Mouse (Mus musculus) megakaryocyte, adult 5-6 weeks (primary cell): ENCODE results near the gene Zfp593. TPM values are rescaled to one million over a fixed set of nuclear protein-coding genes. Genes with fewer than 3 reads are reported as not detected.

ENCODE experiments used
- ATAC-seq: 2 replicates; pipeline ENCODE4 v1.8.0; 2016; ENCODE audit warnings: mild to moderate bottlenecking, inconsistent platforms; ENCODE audit not compliant: poor library complexity, severe bottlenecking
- total RNA-seq, 2 experiments: library from RNA; stranded (forward) in 1 of 2; stranded (reverse) in 1 of 2; fragments of 153-499, 151-499 nt in 1 of 2; fragments of 221-1000, 200-1000 nt in 1 of 2; gene quantifications; 2 replicates each; pipeline versions ENCODE4 v1.2.3 to v1.2.4; 2015 to 2017

The Zfp593 gene
- total RNA-seq, 2 experiments from 2014 or later: 4.6 to 5.9 TPM

DNA sequence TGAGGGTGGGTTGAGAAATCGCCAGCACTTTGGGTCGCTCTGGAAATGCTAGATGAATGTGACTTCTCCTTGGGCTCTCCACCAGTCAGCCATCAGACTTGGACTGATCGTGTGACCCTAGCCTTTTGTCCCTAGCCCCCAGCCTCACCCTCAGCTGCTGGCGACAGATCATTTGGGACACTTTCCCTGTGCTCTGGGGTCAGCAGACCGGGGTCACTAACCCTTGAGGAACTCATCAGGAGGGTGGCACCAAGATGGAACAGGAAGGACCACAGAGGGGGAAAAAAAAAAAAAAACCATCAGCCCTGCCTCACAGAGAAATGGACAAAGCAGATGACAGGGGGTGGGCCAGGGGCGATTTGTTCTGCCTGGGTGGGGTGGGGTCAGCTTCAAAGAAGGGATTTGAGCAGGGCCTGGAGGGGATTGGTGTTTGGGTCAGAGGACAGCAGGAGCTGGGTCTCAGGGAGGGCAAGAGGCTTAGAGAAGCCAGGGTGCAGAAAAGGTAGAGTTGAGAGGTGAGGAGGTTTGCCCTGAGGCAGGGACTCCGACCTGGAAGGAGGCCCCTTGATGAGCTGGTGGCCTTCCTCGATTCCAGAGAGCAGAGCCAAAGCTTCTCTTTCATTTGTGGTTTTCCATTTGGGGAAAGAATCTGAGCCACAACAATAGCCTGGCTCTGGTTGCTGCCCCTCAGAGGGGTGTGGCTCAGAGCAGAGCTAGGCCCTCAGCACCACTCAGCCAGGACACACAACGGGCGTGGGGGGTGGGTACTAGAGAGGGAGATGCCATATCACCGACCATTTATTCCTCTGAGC, 12.0 kb upstream of the Zfp593 start:
- no peak for ATAC-seq

DNA sequence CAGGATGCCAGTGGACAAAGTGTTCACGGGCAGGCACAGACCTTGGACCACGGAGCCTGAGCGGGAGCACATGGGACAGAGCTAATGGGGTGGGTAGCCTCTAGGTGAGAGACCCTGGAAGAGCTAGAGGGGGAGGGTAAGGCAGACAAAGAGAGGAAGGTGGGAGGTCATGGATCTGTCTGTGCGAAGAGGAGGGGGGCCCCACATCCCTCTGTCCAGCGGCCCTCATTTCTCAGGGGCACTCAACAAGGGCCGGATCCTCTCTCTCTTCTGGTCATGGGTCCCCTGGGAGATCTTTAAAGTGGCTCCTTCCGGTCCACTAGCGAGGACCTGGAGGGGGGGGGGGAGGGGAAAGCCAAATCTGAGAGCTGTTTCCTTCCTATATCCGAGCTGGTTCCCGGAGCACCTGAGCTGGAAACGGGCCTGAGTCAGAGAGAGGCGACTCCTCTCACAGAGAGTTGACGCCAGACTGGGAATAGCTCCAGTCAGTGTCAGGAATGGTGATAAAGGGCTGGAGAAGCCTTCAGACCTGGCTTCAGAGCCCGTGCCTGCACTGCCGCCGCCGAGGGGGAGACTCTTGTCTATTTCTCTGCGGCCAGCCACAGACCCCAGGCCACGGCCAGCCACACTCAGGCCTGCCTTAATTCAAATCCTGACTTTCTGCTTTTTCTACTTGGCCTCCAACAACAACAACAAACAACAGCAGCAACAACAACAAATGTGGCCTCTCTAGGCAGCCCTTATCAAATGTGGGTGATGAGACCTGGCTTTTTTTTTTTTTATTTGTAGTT, 11.2 kb upstream of the Zfp593 start:
- no peak for ATAC-seq

DNA sequence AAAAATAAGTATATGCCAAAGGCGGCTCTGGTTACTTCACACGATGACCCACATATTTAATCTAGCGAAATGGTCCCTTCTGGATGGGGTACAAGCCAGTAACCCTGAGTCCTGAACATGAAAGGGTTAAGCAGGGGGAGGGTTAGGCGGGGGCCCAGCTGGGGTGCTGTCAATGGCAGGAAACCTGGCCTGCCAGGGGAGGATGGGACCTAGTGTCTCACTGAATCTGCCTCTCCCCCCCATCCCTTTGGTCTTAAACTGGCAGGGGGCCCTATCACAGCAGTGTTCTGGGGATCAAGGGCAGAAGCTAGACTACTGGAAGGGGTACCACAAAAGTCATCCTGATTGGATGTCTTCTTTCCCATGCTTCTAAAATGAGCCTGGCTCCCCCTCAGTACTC, 10.5 kb upstream of the Zfp593 start:
- ATAC-seq: no peak

DNA sequence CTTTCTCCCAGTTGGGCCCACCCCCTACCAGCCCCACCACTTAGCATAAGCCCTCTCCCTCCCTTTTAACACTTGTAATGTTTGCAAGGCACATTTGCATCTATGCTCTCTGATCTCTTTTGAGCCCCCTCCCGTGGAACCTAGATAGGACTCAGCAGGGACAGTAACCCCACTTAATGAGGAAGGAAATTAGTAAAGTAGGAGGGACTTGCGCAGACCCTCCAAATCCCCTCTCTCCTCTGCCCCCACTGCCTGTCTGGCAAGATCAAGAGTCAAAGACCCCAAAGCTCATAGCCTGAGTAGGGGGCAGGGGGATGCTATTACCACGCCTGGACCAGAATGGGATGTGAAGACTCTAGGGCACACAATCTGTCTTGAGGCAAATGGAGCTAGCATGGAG, 9.4 kb upstream of the Zfp593 start:
- ATAC-seq: no peak

DNA sequence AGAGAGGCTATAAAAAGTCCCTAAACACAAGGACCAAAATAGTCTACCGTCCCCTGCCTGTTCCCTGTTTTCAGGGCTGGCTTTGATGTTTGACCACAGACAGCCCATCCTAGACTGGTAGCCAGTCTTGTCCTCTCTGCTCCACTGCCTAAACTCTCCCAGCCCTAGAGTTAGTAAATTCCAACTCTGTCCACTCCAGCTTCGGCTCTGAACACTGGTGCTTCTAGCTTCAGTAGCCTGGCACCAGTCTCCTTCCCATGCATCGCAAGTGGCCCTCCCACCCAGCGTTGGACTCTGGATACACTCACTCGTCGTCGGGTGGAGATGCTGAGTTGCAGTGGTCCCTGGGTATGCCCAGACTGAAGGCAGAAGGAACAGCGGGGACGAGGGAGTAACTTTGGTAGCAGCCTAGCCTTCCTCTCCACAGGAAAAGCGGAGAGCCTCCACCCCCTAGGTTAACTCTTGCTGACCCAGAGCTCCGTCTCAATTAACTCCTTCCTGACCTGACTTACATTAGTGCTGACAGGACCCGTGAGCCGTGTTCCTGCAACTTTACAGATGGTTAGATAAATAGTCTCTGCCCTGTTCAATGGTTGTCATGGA, 8.4 kb upstream of the Zfp593 start, which contains the start of gene Grrp1:
Gene Grrp1 (minus strand): TSS at position 385 of the 603 bp plus-strand sequence.
- ATAC-seq: no peak

DNA sequence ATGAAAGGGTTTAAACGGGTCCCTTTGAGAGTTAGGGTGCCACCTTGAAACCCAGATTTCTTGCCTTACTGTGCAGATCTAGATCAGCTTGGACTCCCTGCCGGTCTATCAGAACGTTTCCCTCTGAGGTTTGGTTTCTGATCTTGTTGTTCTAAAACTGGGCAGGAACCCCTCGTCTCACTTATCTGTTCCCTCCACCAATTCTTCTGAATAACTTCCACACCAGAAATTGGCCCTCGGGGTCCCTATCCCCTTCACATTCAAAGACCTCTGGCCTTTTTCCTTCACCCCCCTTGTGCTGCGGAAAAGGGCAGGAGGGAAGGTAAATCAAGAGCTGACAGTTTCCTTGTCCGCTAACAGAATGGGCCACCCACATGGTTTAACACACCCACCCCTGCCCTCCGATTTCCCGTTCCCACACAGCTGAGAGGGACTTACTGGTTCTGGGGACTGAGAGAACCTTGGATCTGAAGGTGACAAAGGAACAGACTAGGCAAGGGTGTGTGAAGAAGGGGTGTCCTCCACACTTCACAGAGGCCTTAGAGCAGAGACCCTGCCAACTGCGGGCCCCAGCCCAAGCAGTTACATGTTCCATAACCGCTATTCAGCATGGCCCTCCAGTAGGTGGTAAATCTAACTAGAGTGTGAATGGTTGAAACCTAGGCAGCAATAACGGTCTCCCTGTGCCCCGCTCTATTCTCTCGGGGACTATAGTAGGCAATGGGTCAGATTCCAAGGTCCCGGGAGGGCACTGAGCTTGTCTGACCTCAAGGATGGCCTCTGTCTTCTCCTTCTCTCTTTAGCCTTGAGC, 7.7 kb upstream of the Zfp593 start:
- ATAC-seq: no peak

DNA sequence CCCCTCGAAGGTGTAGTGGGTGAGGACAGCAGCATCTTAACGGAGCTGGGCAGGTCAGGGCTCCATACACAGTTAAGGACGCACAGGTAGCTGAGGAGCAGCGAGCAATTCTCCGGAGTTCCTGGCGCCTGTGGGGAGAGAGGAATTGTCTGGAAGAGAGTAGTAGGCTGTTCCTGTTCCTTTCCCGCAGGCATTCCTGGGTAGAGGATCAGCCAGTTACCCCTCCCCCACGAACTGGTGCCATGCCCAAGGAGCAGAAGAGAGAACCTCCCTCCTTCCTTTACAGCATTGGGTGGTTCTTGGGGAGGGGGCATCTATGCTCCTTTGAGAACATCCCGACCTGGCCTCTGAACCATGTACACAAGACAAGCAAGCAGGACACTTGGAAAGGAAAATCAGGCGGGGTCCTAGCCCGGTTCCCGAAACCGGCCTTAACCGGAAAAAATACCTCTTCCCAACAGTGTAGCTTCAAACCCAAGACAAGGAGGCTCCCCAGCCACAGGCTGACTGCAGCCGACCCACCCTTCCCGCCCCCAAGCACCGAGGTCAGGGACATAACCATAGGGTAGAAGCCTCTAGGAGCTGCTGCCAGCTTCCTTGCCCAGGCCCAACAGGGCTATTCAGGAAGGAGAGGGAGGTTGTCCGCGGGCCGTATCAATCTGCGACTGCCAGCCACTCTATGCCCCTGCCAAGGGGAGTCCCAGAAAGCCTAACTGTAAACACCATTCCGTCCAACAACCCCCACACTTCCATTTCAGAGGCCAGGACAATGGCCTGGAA, 6.9 kb upstream of the Zfp593 start:
- no peak for ATAC-seq

DNA sequence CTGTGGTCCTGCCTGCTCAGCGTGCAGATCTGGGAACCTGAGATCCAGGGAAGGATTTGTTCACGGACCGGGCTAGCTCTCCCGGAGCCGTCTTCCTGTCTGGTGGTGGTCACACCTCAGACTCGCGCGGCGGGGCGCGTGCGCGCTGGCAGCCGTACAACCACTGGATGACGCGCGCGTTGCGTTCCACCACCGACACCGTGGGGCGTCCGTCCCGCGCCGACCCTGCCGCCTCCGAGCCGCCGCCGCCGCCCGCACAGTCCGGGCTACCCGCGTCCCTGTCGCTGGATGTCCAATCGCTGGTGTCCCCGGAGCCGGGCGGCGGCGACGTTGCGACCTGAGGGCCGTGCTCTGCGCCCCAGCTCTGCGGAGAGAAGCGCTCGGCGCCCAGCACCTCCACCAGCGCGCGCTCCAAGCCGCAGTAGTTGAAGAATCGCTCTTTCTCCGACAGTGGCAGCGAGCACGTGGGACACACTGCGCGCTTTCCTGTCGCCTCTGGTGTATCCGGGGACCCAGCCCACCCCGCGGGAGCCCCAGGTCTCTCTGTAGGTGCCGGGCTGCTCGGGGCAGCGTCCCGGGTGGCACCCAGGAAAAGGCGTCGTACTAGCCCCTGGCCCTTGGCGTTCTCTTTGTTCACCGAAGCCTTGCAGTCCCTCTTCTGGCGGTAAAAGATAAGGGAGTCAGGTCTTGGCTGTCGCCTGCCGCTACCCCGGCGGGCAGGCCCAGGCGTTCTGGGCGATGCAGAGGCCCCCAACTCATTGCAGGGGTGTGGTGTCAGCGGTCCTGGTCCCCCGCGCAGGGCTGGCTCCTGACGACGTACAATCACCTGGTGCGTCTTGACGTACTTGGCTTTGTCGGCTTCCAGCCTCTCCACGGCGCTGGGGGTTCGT, 6.1 kb upstream of the Zfp593 start:
- ATAC-seq: no peak

DNA sequence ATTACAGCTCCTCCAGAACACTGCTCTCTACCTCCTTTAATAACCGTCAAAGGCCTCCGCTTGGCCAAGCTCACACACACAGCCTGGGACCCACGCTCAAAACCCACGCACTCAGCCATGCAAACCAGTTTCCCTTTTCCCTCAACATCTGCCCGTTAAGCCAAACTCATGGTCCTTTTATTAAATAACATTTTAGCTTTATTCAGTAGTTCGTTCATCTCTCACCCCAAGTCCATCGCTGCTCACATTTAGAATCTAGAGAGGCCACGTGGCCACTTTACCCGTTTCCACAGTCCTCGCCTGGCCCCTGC, 5.5 kb upstream of the Zfp593 start:
- no peak for ATAC-seq

DNA sequence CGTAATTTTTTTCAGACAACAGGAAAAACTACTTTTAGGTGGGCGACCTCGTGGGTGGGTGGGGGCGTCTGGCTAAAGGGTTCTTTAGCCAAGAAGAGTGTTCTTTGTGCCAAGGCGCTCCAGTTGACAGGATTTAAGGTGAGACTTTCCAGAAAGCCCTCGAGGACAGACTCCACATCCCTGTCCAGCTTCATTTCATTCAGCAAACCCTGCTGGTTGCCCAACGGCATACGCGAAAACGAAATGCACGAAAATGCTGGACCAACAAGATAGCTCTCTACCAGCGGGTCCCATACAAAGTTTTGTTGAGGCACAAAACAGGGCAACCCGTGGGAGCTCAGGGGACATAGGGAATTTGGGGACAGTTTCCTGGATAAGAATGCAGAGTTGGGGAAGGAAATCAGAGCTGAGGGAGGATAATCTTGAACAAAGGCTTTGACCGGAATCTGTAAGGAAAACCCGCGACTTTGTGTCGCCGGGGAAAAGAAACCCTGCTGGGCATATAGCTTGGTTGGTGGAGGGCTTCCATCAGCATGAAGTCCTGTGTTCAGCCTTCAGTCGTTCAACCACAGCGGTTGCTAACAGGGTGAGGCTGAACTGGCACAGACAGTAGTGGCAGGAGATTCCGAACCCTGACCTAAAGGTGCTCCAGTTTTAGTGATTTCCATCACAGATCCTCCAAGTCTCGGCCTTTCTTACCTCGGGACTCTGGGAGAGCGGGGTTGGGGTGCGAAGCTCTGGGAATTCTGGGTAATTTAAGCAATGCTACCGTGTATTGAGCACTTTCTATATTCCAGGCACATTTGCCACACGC, 4.9 kb upstream of the Zfp593 start:
- ATAC-seq: no peak

DNA sequence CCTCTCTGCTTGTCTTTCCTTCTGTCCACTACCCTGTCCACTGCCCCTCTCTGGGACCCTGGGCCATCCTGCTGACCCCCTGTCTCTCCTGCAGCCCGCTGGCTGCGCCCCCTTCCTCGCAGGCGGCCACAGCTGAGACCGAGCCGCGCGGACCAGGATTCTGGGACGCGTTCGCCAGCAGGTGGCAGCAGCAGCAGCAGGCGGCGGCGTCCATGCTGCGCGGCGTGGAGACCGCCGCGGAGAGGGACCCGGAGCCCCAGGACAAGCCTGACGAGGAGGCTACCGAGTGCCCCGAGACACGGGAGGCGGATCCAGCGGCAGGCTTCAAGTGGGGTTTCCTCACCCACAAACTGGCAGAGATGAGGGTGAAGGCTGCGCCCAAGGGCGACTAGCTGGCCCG, 4.3 kb upstream of the Zfp593 start:
- peak; percentile 74 for ATAC-seq

DNA sequence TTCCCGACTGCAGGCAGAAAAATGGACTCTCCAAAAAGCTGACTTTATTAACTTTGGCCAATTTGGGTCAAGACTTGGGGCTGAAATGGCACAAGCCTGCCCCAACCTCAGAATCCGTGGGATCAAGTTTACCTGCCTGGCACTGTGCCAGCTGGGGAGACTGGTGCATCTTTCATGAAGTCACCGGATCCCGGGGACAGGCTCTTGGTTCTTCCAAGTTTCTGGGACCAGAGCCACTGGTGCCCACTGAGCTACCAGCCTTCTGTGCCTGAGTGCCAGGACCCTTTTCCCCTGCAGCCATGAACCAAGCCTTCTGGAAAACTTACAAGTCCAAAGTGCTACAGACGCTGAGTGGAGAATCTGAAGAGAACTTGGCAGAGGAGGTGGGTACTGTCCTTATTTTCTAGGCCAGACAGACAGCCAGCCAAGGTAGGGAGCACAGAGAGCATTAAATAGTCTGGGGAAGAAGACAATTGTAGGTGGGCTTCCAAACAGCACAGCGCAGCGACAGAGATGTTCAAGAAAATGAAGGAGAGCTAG, 1.4 kb upstream of the Zfp593 start, which contains the start of gene Gm30191:
Gene Gm30191 (plus strand): TSS at position 217 of the 540 bp plus-strand sequence.
- no peak for ATAC-seq

DNA sequence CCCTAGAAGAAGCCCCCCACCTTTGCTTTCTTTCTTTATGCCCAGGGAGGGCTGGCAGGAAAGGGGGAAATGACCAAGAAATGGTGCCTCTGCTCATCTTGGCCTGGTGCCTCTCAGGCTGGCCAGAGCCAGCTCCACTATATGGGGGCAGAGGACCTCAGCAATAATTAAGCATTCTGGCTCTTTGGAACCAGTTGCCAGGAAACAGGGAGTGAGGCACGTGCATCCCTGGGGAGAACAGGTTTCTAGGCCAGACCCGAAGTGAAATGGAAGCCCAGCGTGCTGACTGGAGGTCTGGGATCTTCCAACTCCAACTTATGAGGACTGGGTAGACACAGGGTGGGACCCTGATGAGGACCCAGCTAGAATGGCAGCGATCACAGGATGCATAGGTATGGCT, 864 bp upstream of the Zfp593 start:
- no peak for ATAC-seq

DNA sequence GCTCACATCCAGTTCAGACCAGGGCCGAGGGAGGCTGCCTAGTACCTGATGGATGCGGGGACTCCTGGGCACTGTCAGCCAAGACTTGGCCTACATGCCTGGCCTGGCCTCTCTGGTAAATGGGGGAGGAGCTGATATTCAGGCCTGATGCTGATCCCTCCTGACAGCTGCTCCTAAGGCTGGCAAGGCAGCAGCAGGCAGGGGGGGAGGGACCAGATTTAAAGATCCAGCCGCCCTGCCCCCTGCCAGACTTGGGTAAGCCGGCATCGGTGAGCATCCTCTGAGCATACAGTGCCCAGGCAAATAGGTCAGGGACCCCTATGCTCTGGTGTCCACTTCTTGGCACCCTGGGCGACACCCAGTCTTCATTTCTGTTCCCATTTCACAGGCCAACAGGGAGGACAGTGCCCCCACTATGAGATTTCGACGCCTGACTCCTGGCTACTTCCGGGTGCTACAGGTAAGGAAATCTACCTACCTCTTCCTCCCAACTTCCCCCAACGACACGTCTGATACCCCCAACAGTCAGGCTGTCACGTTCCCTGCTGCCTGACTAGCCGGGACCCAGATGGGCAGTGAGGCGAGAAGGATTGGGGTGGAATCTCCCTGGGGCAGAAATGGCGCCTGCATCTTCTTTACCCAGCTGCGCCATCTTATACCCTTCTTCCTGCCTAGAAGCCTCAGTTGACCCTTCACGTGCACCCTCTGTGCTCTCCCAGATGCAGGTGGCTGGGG, 1.7 kb downstream of the Zfp593 start, which contains the start of gene E130218I03Rik:
Gene E130218I03Rik (plus strand): TSS at position 147 of the 735 bp plus-strand sequence.
- no peak for ATAC-seq

DNA sequence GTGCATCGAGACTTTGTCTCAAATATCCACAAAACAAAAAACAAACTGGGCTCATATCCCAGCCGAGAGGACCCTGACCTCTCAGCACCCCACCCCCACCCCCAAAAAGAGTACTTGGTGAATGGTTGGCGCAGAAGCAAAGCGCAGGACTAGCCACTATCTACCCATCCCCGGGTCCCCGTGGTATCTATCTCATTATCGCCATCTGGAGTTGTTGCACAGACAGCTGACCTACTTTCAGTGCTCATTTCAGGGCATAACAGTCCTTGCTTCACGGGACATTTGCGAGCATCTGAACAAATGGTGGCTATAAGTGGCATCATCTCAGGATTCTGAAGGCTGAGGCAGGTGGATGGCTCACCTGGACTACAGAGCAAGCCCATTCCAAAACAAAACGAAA, 6.7 kb downstream of the Zfp593 start:
- ATAC-seq: no peak

DNA sequence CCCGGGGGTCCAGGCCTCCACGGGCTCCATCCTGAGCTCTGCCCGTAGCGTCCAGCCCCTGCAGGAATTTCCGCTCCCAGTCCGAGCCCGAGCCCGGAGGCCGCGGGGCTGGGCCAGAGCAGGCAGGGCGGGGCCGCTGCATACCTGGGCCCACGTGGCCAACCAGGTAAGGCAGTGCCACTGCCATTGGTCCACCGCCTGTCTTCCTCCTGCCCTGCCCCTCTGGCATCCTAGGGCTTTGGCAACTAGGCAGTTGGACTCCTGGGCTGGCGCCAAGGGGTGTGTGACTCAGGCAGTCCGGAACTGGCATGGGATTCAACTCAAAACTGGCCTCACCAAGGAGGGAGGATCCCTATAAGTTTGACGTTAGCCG, 7.1 kb downstream of the Zfp593 start, which contains the start of gene Cnksr1:
Gene Cnksr1 (minus strand): TSS at position 121 of the 373 bp plus-strand sequence.
- ATAC-seq: no peak

DNA sequence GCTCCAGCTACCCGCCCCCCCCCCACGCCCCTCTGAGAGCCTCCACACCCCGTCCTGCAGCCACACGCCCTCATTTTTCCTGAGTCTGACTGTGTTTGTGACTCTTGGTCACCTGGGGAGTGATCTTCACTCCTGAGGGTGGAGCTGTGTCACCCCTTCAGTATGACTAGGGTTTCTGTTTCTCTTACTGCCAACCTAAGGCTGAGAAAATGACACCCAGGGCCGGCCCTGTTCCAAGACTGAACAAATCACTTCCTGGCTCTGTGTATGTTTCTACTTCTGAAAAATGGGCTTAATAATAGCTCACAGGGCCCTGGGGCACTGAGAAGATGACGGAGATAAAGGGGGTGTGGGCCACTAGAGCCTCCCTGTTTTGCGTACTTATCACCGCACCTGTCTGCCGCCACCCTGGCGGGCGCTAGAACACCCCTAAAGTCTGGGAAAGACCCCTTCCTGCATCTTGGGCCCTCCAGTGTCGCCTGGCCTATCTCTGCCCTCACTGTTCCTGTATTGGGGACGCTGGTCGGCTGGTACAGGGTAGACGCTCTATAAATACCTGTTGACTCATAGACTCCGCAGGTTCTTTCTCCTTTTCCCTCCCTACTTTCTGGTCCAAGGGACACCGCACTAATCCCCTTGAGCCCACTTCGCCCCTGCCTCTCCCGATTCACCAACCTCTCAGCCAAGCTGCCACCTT, 7.7 kb downstream of the Zfp593 start:
- ATAC-seq: no peak
